Mouse (Mus musculus) lung, adult 2 months (tissue): ENCODE results near the gene Vinac1.

ENCODE experiments used
- CTCF ChIP-seq: fragments of 200-500 bp; IDR thresholded peaks from 2 replicates; pipeline ENCODE4 v1.5.1; 2011; ENCODE audit warnings: mild to moderate bottlenecking, low read length, control low read depth; ENCODE audit not compliant: insufficient read depth
- POLR2A ChIP-seq: fragments of 200-500 bp; IDR thresholded peaks from 2 replicates; pipeline ENCODE4 v1.6.1; 2011; ENCODE audit warnings: low read depth, mild to moderate bottlenecking, control low read depth, low read length, borderline replicate concordance; ENCODE audit errors: extremely low read depth

GRCm38 (mm10) chr2:129081097-129081496 lies 33.1 kb upstream of the Vinac1 start:
- TF ChIP-seq POLR2A (no peak), CTCF (0 out of 2 replicates have a peak, but pooled peaks have one; percentile 1)
